Mouse (Mus musculus) brain, adult 2 months (tissue): ENCODE measurements around the gene Pcbp3.
"Not testable (repeated sequence)": the region's sequence is repeated elsewhere in the genome, so short reads cannot be mapped to it uniquely, and the experiment has no call there.

ENCODE experiments used
- DNase-seq: peaks from one replicate; pipeline ENCODE4 v3.0.0; 2011; ENCODE audit warnings: low read depth, low spot score

Gene Pcbp3

DNA sequence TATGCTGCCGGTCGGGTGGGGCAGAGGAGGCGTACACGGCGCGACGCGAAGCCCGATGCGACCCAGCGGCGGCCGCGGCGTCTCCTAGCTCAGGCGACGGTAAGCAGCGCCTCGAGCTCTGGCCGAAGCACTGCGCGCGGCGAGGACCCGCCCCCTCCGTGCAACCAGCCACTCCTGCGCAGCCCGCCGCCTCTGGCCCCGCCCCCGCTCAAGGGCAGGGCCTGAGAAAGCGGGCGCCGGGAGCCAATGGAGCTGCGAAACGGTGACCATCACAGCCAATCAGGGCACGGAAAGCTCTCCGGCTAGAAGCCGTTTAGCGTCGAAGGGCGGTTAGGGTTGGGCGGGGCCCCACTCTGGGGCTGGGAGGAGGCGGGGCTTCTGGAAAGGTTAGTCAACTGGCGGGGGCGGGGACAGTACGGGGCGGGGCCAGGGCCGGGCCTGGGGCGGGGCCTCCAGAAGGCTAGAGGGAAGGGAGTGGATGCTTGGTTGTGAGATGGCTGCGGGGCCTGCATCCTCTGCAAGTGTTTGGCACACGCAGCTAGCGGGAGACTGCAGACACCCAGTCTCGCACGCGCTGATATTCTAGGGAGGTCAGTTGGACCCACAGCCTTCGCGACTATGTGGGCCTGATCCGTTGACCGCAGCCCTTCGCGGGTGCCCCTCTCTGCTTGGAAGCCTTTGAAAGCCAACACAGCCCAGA, at the start of gene Pcbp3:
Pcbp3 (minus strand) TSS at position 98 of the 700 bp plus-strand sequence.
- DNase-seq, result peak; percentile 100

DNA sequence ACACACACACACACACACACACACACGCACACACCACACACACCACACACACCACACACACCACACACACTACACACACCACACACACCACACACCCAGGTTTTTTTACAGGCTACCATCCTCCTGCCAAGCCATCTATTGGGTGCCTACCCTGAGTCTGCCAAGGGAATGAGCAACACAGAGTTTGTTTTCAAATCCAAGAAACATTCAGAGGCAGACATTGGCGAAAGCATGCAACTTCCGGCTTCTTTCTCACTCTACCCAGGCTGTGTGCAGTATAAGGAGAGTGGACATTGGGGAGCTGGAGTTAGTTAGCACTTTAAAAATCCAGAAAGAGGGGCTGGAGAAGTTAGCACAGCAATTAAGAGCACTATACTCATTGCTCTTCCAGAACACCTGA, 47.0 kb upstream of the Pcbp3 start:
- DNase-seq, result no peak

DNA sequence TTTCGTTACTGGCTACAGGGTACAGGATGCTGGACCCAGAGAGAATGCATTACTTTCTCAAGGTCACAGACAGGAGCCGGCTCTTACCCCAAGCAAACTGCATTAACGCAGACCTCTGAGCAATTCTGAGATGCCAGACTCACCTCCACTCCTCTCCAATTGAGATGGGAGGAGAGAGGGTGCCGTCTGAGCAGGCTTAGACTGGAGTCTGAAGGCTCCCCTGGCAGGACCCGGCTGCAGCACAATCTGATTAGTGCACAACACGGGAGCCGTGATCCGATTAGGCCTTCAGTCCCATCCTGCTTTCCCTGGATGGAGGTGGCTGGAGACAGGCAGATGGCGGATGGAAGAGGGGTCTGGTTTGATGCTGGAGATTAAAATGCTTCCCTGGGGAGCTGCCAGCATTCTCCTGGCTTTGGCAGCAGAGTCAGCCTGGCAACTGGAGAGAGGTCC, 46.4 kb upstream of the Pcbp3 start:
- DNase-seq, result peak; percentile 93

- DNase-seq, result no peak
Measured at GRCm38 (mm10) chr10:77007433-77008108, 45.9 kb upstream of the Pcbp3 start.

GRCm38 (mm10) chr10:77004936-77005335, 43.2 kb upstream of the Pcbp3 start:
- DNase-seq, result no peak

- DNase-seq, result peak; percentile 53
Measured at GRCm38 (mm10) chr10:76997759-76998513, 36.2 kb upstream of the Pcbp3 start.

- no peak for DNase-seq
Measured at GRCm38 (mm10) chr10:76992456-76992855, 30.8 kb upstream of the Pcbp3 start.

- DNase-seq, result peak; percentile 52
Measured at GRCm38 (mm10) chr10:76988586-76988985, 26.9 kb upstream of the Pcbp3 start.

DNA sequence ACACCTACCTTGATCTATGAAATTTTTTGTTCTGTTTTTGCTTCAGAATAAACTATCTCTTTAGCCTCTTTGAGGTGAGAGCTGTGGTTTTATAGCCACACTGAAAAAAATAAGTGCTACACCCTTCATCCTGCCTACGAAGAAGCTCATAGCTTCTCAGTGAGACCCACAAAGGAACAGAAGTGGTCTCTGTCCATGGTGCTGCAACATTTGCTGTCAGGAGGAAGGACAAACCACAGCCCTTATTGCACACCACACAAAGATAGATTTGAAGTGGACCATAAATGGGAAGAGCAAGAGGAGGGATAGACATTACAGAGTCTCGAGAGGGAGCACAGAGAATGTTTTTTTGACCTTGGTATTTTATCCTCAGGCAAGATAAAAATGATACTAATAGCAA, 16.4 kb upstream of the Pcbp3 start:
- no peak for DNase-seq

GRCm38 (mm10) chr10:76976699-76977098, 15.0 kb upstream of the Pcbp3 start:
- no peak for DNase-seq

- no peak for DNase-seq
Measured at GRCm38 (mm10) chr10:76973797-76974436, 12.2 kb upstream of the Pcbp3 start.

DNA sequence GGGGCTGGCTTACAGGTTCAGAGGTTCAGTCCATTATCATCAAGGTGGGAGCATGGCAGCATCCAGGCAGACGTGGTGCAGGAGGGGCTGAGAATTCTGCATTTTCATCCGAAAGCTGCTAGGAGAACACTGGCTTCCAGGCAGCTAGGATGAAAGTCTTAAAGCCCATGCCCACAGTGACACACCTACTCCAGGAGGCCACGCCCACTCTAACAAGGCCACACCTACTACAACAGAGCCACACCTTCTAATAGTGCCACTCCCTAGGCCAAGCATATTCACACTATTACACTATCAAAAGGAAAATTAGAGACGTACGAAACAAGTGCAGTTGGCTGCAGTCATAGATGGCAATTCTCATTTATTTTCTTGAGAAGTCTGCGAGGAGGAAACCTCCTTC, 10.6 kb upstream of the Pcbp3 start:
- not testable (repeated sequence) for DNase-seq

DNA sequence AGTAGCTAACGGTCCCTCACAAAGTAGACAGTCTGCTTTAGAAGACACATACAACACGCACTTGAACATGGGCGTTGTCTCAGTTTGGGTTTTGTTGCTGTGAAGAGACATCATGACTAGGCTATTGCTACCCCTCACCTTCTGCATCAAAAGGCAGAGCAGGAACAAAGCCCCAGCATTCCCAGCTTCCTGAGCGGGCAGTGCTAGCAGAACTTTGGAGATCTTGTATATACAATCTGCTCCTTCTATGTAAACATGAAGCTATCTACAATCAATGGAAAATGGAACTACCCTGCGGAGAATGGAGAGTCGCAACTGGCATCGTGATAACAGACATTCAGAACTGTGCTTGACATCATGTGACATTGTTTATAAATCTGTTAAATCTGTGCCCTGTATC, 9.3 kb upstream of the Pcbp3 start:
- DNase-seq, result no peak

DNA sequence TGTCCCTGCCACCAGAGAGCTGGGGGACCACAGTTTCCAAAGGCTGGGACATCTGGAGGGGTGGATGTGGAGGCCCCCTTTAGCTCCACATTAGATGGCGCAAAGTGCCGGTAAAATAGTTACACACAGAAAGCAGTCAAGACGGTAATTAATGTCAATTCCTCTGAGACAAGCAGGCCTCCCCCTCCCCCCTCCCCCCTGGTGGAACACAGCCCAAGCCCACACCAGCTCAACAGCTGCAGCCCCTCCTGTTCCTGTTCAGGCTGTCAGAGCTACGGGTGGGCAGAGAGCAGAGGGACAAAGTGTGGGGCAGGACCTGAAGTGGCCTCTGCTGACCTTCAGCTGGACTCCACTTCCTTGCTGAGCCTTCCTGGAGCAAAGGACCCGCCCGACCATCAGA, 2.7 kb upstream of the Pcbp3 start:
- no peak for DNase-seq

DNA sequence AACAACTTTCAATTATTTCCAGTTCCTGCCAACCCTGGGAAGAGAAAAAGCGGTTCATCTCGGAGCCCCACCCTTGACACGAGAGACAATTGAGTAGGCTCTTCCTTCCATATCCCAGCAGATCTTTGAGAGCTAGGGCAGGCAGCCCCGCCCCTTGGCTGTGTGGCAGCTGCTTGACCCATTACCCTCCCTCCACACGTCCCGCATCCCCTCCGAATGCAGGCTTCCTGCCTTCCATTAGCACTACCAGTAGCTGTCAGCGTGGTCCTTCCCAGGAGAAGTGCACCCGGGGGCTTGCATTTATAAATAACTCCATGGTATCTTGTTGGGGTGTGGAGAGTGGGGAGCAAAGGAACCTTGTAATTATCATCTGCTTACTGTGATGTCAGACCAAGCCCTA, 2.3 kb upstream of the Pcbp3 start:
- DNase-seq, result peak; percentile 85

- no peak for DNase-seq
Measured at GRCm38 (mm10) chr10:76961156-76961555, 531 bp downstream of the Pcbp3 start.

DNA sequence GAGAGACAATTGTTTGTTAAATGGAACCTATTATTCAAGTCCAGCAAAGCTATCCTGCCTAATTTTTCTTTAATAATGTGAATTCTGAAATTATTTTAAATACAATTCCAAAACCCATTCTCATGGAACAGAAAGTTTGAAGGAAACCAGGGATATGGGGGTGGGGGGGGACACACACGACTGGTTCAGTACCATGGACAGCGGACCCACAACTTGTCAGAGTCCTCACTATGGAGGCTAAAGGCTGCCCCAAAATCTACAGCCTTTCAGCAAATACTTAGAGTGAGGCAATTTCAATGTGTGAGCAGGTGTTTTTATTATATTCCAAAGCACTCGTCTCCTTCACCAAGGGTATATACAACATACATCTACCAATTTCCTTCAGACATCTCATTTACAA, 3.5 kb downstream of the Pcbp3 start:
- DNase-seq, result no peak

GRCm38 (mm10) chr10:76956200-76956599, 5.5 kb downstream of the Pcbp3 start:
- DNase-seq, result no peak

DNA sequence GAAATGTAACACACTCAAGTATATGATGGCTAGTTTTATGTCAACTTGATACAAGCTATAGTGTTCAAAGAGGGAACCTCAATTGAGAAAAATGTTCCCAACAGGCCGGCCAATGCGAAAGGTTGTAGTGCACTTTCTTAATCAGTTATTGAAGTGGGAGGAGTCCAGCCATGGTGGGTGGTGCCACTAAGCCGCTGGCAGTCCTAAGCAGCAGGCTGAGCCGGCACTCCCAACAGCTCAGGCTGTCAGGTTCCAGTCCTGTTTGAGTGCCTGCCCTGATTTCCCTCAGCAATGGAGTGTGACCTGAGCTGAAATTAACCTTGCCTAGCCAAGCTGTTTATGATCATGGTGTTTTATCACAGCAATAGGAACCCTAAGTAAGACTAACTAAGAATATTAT, 20.6 kb downstream of the Pcbp3 start:
- no peak for DNase-seq

- peak; percentile 76 for DNase-seq
Measured at GRCm38 (mm10) chr10:76936827-76937226, 24.9 kb downstream of the Pcbp3 start.

DNA sequence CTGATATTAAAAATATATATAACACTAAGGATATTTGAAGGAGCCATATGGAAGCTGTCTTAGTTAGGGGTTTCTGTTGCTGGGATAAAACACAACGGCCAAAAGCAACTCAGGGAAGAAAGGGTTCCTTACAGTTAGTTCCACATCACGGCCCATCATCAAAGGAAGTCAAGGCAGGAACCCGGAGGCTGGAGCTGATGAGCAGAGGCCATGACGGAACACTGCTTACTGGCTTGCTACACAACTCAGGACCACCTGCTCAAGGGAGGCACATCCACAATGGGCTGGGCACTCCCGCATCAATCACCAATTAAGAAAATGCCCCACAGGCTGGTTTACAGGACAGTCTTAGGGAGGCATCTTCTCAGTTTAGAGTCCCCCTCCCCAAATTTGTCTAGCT, 26.9 kb downstream of the Pcbp3 start:
- no peak for DNase-seq

GRCm38 (mm10) chr10:76931794-76932193, 29.9 kb downstream of the Pcbp3 start:
- peak; percentile 64 for DNase-seq
